Mouse (Mus musculus) T-helper 2 cell (primary cell): ENCODE data around the gene Stbd1.

Experiments
- in situ Hi-C: fragments of 300-600 bp; cut with MboI, MseI; formaldehyde crosslinking; loops from one replicate; pipeline ENCODE4 v1.15.1; 2025; ENCODE audit warnings: high pct_unique_total_duplicates

Stbd1 gene

GRCm38 (mm10) chr5:92602691-92603690 lies at the start of gene Stbd1:
Gene Stbd1 (plus strand): TSS chr5:92603041.
- in situ Hi-C loops = loop anchor here (10.0 kb wide), 1 partner anchor 52 kb away; no protein-coding TSS in a partner anchor

GRCm38 (mm10) chr5:92553939-92554338 lies 48.9 kb upstream of the Stbd1 start:
- in situ Hi-C loops = loop anchor here (25.0 kb wide), 1 partner anchor 1392 kb away; no protein-coding TSS in a partner anchor

- in situ Hi-C loops = loop anchor here (25.0 kb wide), 1 partner anchor 1392 kb away; no protein-coding TSS in a partner anchor
These were observed 48.4 kb upstream of the Stbd1 start for GRCm38 (mm10) chr5:92554443-92554842.

GRCm38 (mm10) chr5:92554891-92555511 lies 47.8 kb upstream of the Stbd1 start, which contains the start of gene Fam47e:
Gene Fam47e (plus strand): TSS chr5:92555069.
- in situ Hi-C loops = loop anchor here (5.0 to 25.0 kb wide), 2 partner anchors 88 to 1393 kb away; no protein-coding TSS in a partner anchor

GRCm38 (mm10) chr5:92555905-92556304 lies 46.9 kb upstream of the Stbd1 start:
- in situ Hi-C loops = loop anchor here (5.0 to 25.0 kb wide), 2 partner anchors 89 to 1394 kb away; no protein-coding TSS in a partner anchor

GRCm38 (mm10) chr5:92557508-92557907 lies 45.3 kb upstream of the Stbd1 start:
- in situ Hi-C loops = loop anchor here (5.0 to 25.0 kb wide), 2 partner anchors 90 to 1395 kb away; no protein-coding TSS in a partner anchor

GRCm38 (mm10) chr5:92560201-92560600 lies 42.6 kb upstream of the Stbd1 start:
- in situ Hi-C loops = loop anchor here (25.0 kb wide), 1 partner anchor 1398 kb away; no protein-coding TSS in a partner anchor

GRCm38 (mm10) chr5:92562002-92562401 lies 40.8 kb upstream of the Stbd1 start:
- in situ Hi-C loops = loop anchor here (25.0 kb wide), 1 partner anchor 1400 kb away; no protein-coding TSS in a partner anchor

GRCm38 (mm10) chr5:92571232-92571631 lies 31.6 kb upstream of the Stbd1 start:
- in situ Hi-C loops = loop anchor here (25.0 kb wide), 1 partner anchor 1409 kb away; no protein-coding TSS in a partner anchor

- in situ Hi-C loops = no loop called here
These were observed 23.3 kb upstream of the Stbd1 start for GRCm38 (mm10) chr5:92579559-92579958.

GRCm38 (mm10) chr5:92585932-92586331 lies 16.9 kb upstream of the Stbd1 start:
- in situ Hi-C loops = no loop called here

GRCm38 (mm10) chr5:92595026-92595425 lies 7.8 kb upstream of the Stbd1 start:
- in situ Hi-C loops = no loop called here

- in situ Hi-C loops = no loop called here
These were observed 6.0 kb upstream of the Stbd1 start for GRCm38 (mm10) chr5:92596865-92597264.

- in situ Hi-C loops = no loop called here
These were observed 3.8 kb upstream of the Stbd1 start for GRCm38 (mm10) chr5:92599030-92599429.

GRCm38 (mm10) chr5:92604452-92605247 lies 1.8 kb downstream of the Stbd1 start:
- in situ Hi-C loops = loop anchor here (10.0 kb wide), 1 partner anchor 50 kb away; no protein-coding TSS in a partner anchor

GRCm38 (mm10) chr5:92607492-92608229 lies 4.8 kb downstream of the Stbd1 start:
- in situ Hi-C loops = loop anchor here (10.0 kb wide), 1 partner anchor 47 kb away; no protein-coding TSS in a partner anchor

GRCm38 (mm10) chr5:92612756-92613155 lies 9.9 kb downstream of the Stbd1 start:
- in situ Hi-C loops = no loop called here

- in situ Hi-C loops = no loop called here
These were observed 19.0 kb downstream of the Stbd1 start for GRCm38 (mm10) chr5:92621883-92622282.

- in situ Hi-C loops = no loop called here
These were observed 25.1 kb downstream of the Stbd1 start for GRCm38 (mm10) chr5:92627896-92628295.

GRCm38 (mm10) chr5:92633526-92633925 lies 30.7 kb downstream of the Stbd1 start:
- in situ Hi-C loops = no loop called here
